In the genomic region with DNA sequence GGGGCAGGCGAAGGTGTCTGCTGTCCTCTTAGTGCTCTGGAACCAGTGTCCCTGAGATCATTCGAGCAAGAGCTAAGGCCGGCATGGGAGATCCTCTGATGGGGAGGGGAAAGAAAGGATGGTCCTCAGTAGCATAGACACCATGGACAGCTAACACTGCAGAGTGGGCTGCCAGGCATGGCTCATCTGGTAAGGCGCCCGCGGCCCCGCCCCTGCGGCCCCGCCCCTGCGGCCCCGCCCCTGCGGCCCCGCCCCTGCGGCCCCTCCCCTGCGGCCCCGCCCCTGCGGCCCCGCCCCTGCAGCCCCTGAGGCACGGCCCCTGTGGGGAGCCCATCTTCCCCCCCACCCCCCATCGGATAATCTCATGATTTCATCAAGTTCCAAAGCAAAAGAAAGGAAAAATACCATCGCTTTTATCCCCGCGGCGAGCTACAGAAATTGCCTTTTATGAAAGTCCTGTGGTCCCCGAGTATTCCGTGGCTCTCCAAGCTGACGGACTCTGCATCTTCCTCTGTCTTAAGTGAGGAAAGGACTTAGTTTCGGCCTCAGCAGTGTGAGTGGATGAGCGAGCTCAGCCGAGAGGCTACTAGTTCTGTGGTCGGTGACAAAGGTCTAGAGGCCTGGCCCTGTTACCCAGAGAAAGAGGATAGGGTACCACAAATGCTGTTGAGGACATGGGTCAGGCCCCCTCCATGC, we compare ENCODE assay signal across 9 mouse cellular contexts. TPM values are rescaled to one million over a fixed set of nuclear protein-coding genes. Genes with fewer than 3 reads are reported as not detected.
DNase-seq lines count a peak whose midpoint lies in the region; ATAC-seq lines count a peak whose summit lies in the region.
"Had no signal": no experiment of that assay in that cellular context is flagged by ENCODE, and none has a peak within 500 bp of the region (broad histone marks: within the 10 kb centered on the region; RNA-seq: fewer than 3 reads in every experiment).

No protein-coding gene starts in this region.

- peak; percentile 56; the same call in 1 of the 2 replicates for ATAC-seq in forebrain, embryonic 11.5 days (replicated peaks; ENCODE audit: low FRiP score)
- no peak for ATAC-seq in neural tube, embryonic 14.5 days (ENCODE audit: low read depth)
- ATAC-seq in inflammation-experienced regulatory T-cells, adult 6 months = no peak

- DNase-seq in kidney, postnatal 4 days = peak; percentile 40 to 42
- DNase-seq in kidney, postnatal 10 days = no peak
- peak; percentile 74 for DNase-seq in forebrain, embryonic 11.5 days (ENCODE audit: low spot score)
- no peak for DNase-seq in limb, embryonic 10.5 days (ENCODE audit: low spot score)
- DNase-seq in cerebellum, postnatal 36 days = no peak
- DNase-seq in layer of hippocampus, adult 9-10 months (ENCODE audit: low spot score) = no peak
- DNase-seq: heart, adult 11 months had no signal

- H3K9ac ChIP-seq in forebrain, embryonic 11.5 days (ENCODE audit: low read length) = no peak overlapping the region
- H3K9ac ChIP-seq in neural tube, embryonic 14.5 days (replicated peaks; ENCODE audit: low read depth, low read length) = no peak overlapping the region

- peak overlapping the region; percentile 41 for H3K4me2 ChIP-seq in forebrain, embryonic 11.5 days (ENCODE audit: low read depth, low read length, severe bottlenecking)
- H3K4me2 ChIP-seq in neural tube, embryonic 14.5 days (ENCODE audit: low read depth, low read length) = peak overlapping the region; percentile 29; the same call in 1 of the 2 replicates

- H3K9me3 ChIP-seq in forebrain, embryonic 11.5 days (ENCODE audit: control insufficient read depth, low read length) = no peaks in the 10 kb centered on the region
- H3K9me3 ChIP-seq in limb, embryonic 10.5 days (replicated peaks) = no peaks in the 10 kb centered on the region
- H3K9me3 ChIP-seq in neural tube, embryonic 14.5 days (ENCODE audit: control insufficient read depth, low read length) = no peaks in the 10 kb centered on the region

- no peaks in the 10 kb centered on the region for H3K27me3 ChIP-seq in forebrain, embryonic 11.5 days (ENCODE audit: control insufficient read depth, insufficient read depth, low read length)
- H3K27me3 ChIP-seq in limb, embryonic 10.5 days (ENCODE audit: low read depth, poor library complexity, severe bottlenecking) = peaks cover 80% of the 10 kb centered on the region
- H3K27me3 ChIP-seq in neural tube, embryonic 14.5 days (ENCODE audit: control insufficient read depth, insufficient read depth, low read length) = no peaks in the 10 kb centered on the region

- H3K36me3 ChIP-seq in forebrain, embryonic 11.5 days (ENCODE audit: control insufficient read depth, insufficient read depth, low read length) = no peaks in the 10 kb centered on the region
- no peaks in the 10 kb centered on the region for H3K36me3 ChIP-seq in limb, embryonic 10.5 days
- H3K36me3 ChIP-seq in neural tube, embryonic 14.5 days (ENCODE audit: control insufficient read depth, insufficient read depth, low read length) = no peaks in the 10 kb centered on the region

- 4% methylated on average over 30 of the region's 31 CpGs for WGBS in forebrain, embryonic 11.5 days
- 6% methylated on average over 15 of the region's 31 CpGs for WGBS in limb, embryonic 10.5 days
- 5% methylated on average over 18 of the region's 31 CpGs for WGBS in neural tube, embryonic 14.5 days

- 0 out of 2 replicates have a peak overlapping the region, but pooled peaks have one; percentile 55 for H3K27ac ChIP-seq in forebrain, embryonic 11.5 days (ENCODE audit: low read depth, low read length)
- 0 out of 2 replicates have a peak overlapping the region, but pooled peaks have one; percentile 32 for H3K27ac ChIP-seq in limb, embryonic 10.5 days
- H3K27ac ChIP-seq in neural tube, embryonic 14.5 days (ENCODE audit: low read depth, low read length) = no peak overlapping the region

- H3K4me3 ChIP-seq in forebrain, embryonic 11.5 days (ENCODE audit: low read depth, low read length) = peak overlapping the region; percentile 15; the same call in 1 of the 2 replicates
- H3K4me3 ChIP-seq in limb, embryonic 10.5 days = peak overlapping the region; percentile 40
- H3K4me3 ChIP-seq in neural tube, embryonic 14.5 days (ENCODE audit: low read depth, low read length) = no peak overlapping the region

- H3K4me1 ChIP-seq in forebrain, embryonic 11.5 days (replicated peaks; ENCODE audit: control insufficient read depth, insufficient read depth, low read length) = peaks cover 9% of the 10 kb centered on the region
- H3K4me1 ChIP-seq in limb, embryonic 10.5 days = peaks cover 20% of the 10 kb centered on the region
- H3K4me1 ChIP-seq in neural tube, embryonic 14.5 days (ENCODE audit: control insufficient read depth, insufficient read depth, low read length) = peaks cover 4% of the 10 kb centered on the region; the same call in 1 of the 2 replicates

RNA-seq across cellular contexts. Expression of a gene that starts 31.9 kb away (rescaled TPM):
- polyA plus RNA-seq in forebrain, embryonic 11.5 days (2014; fragmentation: Nextera tagmentation; extraction: Ambion mirVana) = not detected in 2 replicates
- not detected in 2 replicates for polyA plus RNA-seq in limb, embryonic 10.5 days (2016; fragmentation: Nextera tagmentation; extraction: Ambion mirVana)
- not detected in 2 replicates for polyA plus RNA-seq in neural tube, embryonic 14.5 days (2014; fragmentation: Nextera tagmentation; extraction: Ambion mirVana)
- not detected for polyA plus RNA-seq in inflammation-experienced regulatory T-cells, adult 6 months (2017; shearing (Covaris generic))

Comparison
In these comparisons a context has a peak if more than half of its experiments do, and no peak if none do; other contexts are left out.
1. DNase-seq: peak in kidney, postnatal 4 days (2 of 2) and forebrain, embryonic 11.5 days (single experiment); none in kidney, postnatal 10 days (single experiment), limb, embryonic 10.5 days (single experiment), cerebellum, postnatal 36 days (0 of 2) and layer of hippocampus, adult 9-10 months (single experiment).